Mouse (Mus musculus) liver, embryonic 16.5 days (tissue): Measurements from ENCODE around the gene Ncor2. TPM values are rescaled to one million over a fixed set of nuclear protein-coding genes. Genes with fewer than 3 reads are reported as not detected.

Experiments used
- ATAC-seq: fragments of 200-750 bp; cut with Nextera tagmentation; 2 replicates; pipeline ENCODE4 v1.8.0; 2017; ENCODE audit warnings: low read depth, mild to moderate bottlenecking, moderate number of reproducible peaks, moderate library complexity
- H3K27ac ChIP-seq: fragments of 300-500 bp; sonication (generic); 2 replicates; pipeline ENCODE4 v1.5.1; 2014; ENCODE audit warnings: mild to moderate bottlenecking, low read length
- H3K27me3 ChIP-seq: fragments of 300-500 bp; sonication (generic); 2 replicates; pipeline ENCODE4 v1.6.1; 2014; ENCODE audit warnings: low read depth, low read length, mixed read lengths; ENCODE audit not compliant: control insufficient read depth, insufficient read depth
- H3K36me3 ChIP-seq: fragments of 300-500 bp; sonication (generic); 2 replicates; pipeline ENCODE4 v1.6.1; 2014; ENCODE audit warnings: mild to moderate bottlenecking; ENCODE audit not compliant: control insufficient read depth, insufficient read depth
- H3K4me1 ChIP-seq: fragments of 300-500 bp; sonication (generic); 2 replicates; pipeline ENCODE4 v1.6.1; 2014; ENCODE audit warnings: low read depth, low read length, mixed read lengths; ENCODE audit not compliant: control insufficient read depth
- H3K4me2 ChIP-seq: fragments of 300-500 bp; sonication (generic); 2 replicates; pipeline ENCODE4 v1.6.1; 2014; ENCODE audit warnings: low read depth, low read length, mixed read lengths
- H3K4me3 ChIP-seq: fragments of 300-500 bp; sonication (generic); 2 replicates; pipeline ENCODE4 v1.5.1; 2014; ENCODE audit warnings: low read depth, mild to moderate bottlenecking, low read length
- H3K9ac ChIP-seq: fragments of 300-500 bp; sonication (generic); 2 replicates; pipeline ENCODE4 v1.6.1; 2014; ENCODE audit warnings: low read depth, low read length
- H3K9me3 ChIP-seq: fragments of 300-500 bp; sonication (generic); replicated peaks from 2 replicates; pipeline ENCODE4 v1.6.1; 2016; ENCODE audit warnings: low read length; ENCODE audit not compliant: control insufficient read depth
- WGBS: fragments of 180-500 bp; shearing (Covaris S2); extraction: QIAGEN DNeasy Blood & Tissue Kit; methylation state at CpG from one replicate; pipeline ENCODE4 v1.1.7; 2014; ENCODE audit not compliant: insufficient replicate concordance; 5-methylcytosine and 5-hydroxymethylcytosine counted together
- polyA plus RNA-seq: library from polyadenylated mRNA; unstranded; fragments of >200 nt; fragmentation: Nextera tagmentation; extraction: Ambion mirVana; gene quantifications from 2 replicates; pipeline ENCODE4 v1.2.1, GENCODE M21; 2015

The Ncor2 gene
- polyA plus RNA-seq, 1 experiment from 2014 or later = 4.2 TPM

DNA sequence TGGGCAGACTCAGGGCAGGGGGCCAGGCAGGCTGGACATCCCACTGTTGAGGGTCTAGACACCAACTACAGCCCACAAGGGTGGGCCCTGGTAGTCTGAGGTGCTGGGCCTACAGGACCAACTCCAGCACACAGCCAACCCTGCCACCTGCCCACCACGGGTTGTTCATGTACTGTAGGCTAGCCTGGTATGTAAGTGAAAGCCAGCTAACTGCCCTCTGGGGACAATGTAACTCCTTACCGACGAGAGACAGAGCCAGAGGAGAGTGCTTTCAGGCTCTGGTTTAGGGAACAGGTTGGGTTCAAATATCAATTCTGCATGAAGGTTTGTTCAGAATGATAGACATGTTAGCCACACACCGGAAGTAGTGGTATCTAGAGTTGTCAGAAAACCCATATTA, 98.7 kb downstream of the Ncor2 start:
- Histone ChIP-seq H3K36me3 (no peaks in the 10 kb centered on the region; the same call in 1 of the 2 replicates), H3K4me2 (no peak overlapping the region), H3K27me3 (no peaks in the 10 kb centered on the region), H3K4me1 (no peaks in the 10 kb centered on the region; the same call in 1 of the 2 replicates), H3K9ac (no peak overlapping the region), H3K4me3 (no peak overlapping the region), H3K27ac (no peak overlapping the region), H3K9me3 (no peaks in the 10 kb centered on the region)
- 82% methylated on average over 4 of the region's 4 CpGs for WGBS
- no peak for ATAC-seq

DNA sequence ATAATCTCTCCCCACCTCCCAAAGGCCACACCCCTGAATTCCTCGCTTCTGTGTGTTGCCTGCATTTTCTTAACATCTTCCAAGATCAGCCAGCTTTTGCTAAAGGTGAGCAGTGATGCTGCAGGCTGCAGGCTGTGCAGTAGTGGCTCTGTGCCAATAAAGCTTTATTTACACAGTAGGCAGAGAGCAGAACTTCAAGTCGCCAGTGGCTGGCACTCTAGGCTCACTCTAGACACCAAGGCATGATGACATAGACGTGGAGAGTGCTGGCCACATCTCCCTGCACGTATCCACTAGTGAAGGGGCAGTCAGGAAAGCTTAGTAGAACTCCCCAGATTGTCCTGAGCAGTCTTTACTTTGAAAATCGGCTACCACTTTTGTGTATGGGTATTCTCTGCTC, 100.8 kb downstream of the Ncor2 start:
- no peak overlapping the region for H3K4me3 ChIP-seq
- no peak for ATAC-seq
- no peaks in the 10 kb centered on the region for H3K9me3 ChIP-seq
- no peaks in the 10 kb centered on the region; the same call in 1 of the 2 replicates for H3K36me3 ChIP-seq
- no peak overlapping the region for H3K4me2 ChIP-seq
- WGBS = 68% methylated on average over 5 of the region's 5 CpGs
- H3K4me1 ChIP-seq = peaks cover 2% of the 10 kb centered on the region; the same call in 1 of the 2 replicates
- no peak overlapping the region for H3K9ac ChIP-seq
- H3K27me3 ChIP-seq = no peaks in the 10 kb centered on the region
- no peak overlapping the region for H3K27ac ChIP-seq

DNA sequence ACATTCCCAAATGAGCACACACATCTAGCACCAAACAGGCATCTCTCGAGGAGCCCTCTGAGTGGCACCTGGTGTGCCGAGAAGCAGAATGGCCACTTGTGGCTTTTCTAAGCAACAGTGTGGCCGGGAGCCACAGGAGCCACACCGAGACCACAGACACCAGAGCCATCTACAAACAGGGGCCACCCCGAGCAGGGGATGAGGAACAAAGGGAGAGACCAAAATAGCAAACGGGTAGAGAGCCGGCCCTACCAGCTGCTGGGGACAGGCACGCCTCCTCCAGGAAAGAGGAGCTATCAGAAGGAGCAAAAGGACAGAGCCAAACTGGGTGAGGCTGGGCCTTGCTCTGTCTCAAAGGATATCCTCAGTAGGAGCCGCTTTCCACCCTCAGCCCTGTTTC, 102.8 kb downstream of the Ncor2 start:
- H3K4me3 ChIP-seq = no peak overlapping the region
- no peaks in the 10 kb centered on the region for H3K9me3 ChIP-seq
- no peak for ATAC-seq
- H3K27ac ChIP-seq = no peak overlapping the region
- H3K4me1 ChIP-seq = peaks cover 8% of the 10 kb centered on the region
- H3K4me2 ChIP-seq = no peak overlapping the region
- WGBS = 40% methylated on average over 9 of the region's 9 CpGs
- H3K9ac ChIP-seq = no peak overlapping the region
- no peaks in the 10 kb centered on the region for H3K36me3 ChIP-seq
- no peaks in the 10 kb centered on the region for H3K27me3 ChIP-seq

DNA sequence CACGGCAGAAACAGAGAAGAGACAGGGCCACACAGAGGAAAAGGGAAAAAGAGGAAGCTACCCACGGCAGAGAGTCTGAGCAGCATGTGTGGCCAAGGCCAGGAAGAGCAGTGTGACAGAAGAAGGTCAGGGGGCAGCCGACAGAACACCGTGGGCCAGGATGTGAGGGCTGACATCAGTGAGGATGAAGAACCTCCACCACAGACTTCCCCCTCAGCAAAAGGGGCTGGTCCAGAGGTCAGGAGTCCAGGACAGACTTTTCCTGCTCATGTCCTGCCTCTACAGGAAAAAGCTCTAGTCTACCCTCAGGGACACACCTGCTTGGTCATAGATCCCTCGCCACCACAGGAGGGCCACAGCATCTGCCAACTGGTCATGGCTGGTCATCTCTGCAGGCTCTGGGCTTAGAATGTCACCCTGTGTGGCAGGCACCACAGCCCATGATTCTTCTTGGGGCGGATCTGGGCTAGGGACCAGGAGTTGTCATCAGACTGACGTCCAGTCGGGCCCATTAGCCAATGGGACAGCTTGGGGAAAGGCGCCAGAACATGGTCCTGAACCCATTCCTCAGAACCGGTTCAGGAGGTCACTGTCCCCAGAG, 104.3 kb downstream of the Ncor2 start:
- peaks cover 8% of the 10 kb centered on the region for H3K4me1 ChIP-seq
- no peaks in the 10 kb centered on the region for H3K36me3 ChIP-seq
- no peak overlapping the region for H3K4me3 ChIP-seq
- no peak overlapping the region for H3K27ac ChIP-seq
- H3K9ac ChIP-seq = no peak overlapping the region
- WGBS = 47% methylated on average over 10 of the region's 10 CpGs
- peak; percentile 43 for ATAC-seq
- no peaks in the 10 kb centered on the region for H3K9me3 ChIP-seq
- H3K4me2 ChIP-seq = no peak overlapping the region
- no peaks in the 10 kb centered on the region for H3K27me3 ChIP-seq

DNA sequence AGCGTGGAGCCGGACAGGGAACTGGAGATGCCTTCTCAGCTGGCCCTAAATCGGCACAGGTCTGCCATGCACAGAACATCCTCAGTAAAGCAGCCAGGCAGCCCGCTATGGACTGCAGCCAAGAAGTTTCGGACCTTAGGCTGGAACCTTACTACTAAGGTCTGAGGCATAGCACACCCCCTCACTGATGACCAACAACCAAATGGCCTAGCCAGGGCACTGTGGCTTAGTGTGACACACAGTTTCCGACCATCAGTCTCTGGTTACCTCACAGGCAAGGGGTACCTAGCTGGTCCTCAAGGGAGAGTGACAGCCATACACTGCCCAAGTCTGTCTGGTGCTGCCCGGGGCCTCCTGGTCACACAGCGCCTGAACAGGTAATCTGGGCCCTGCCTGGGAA, 105.1 kb downstream of the Ncor2 start:
- ATAC-seq = no peak
- peaks cover 8% of the 10 kb centered on the region for H3K4me1 ChIP-seq
- no peaks in the 10 kb centered on the region for H3K27me3 ChIP-seq
- H3K4me3 ChIP-seq = no peak overlapping the region
- H3K9me3 ChIP-seq = no peaks in the 10 kb centered on the region
- H3K9ac ChIP-seq = no peak overlapping the region
- no peak overlapping the region for H3K4me2 ChIP-seq
- 66% methylated on average over 8 of the region's 8 CpGs for WGBS
- H3K36me3 ChIP-seq = no peaks in the 10 kb centered on the region
- no peak overlapping the region for H3K27ac ChIP-seq

DNA sequence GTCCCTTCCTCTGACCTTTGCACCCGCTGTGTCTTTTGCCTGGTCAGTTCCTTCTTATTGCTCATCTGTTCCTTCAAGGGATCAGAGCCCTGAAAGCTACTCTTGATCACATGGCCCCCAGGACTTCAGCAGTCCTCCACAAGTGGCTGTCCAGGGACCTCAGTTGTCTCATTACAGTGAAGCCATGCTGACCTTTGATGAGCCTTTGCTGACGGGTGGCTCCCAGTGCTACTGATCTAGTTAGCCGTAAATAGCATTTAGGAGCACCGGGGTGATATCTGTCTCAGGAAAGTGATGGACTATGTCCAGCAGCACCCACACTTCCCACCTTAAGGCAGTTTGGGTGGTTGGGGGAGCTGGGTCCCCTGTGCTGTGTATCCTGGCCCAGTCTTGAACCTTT, 105.7 kb downstream of the Ncor2 start:
- Histone ChIP-seq H3K36me3 (no peaks in the 10 kb centered on the region), H3K9me3 (no peaks in the 10 kb centered on the region), H3K9ac (no peak overlapping the region), H3K27me3 (no peaks in the 10 kb centered on the region), H3K4me1 (peaks cover 8% of the 10 kb centered on the region), H3K4me2 (no peak overlapping the region), H3K27ac (no peak overlapping the region), H3K4me3 (no peak overlapping the region)
- 73% methylated on average over 4 of the region's 4 CpGs for WGBS
- no peak for ATAC-seq

DNA sequence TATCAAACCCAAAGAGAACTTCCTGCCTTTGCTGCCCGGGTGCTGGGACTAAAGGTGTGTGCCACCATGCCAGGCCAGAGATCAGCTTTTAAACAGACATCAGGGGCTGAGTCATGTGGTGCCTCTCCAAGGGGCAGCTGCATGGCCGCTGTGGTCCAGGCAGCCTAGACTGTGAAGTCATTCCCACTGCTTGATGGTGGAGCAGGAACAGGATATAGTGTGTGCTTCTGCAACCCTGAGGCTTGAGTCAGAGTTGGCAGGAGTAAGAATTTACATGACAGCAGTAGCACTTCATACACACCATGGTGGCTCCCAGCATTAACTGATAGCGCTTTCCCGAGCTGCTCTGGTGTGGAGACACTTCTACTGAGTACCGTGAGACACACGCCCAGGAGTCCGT, 106.6 kb downstream of the Ncor2 start:
- H3K4me3 ChIP-seq = no peak overlapping the region
- H3K4me1 ChIP-seq = peaks cover 8% of the 10 kb centered on the region
- no peak for ATAC-seq
- H3K36me3 ChIP-seq = no peaks in the 10 kb centered on the region
- H3K27me3 ChIP-seq = no peaks in the 10 kb centered on the region
- 55% methylated on average over 7 of the region's 7 CpGs for WGBS
- no peak overlapping the region for H3K27ac ChIP-seq
- H3K9me3 ChIP-seq = no peaks in the 10 kb centered on the region
- no peak overlapping the region for H3K4me2 ChIP-seq
- no peak overlapping the region for H3K9ac ChIP-seq

DNA sequence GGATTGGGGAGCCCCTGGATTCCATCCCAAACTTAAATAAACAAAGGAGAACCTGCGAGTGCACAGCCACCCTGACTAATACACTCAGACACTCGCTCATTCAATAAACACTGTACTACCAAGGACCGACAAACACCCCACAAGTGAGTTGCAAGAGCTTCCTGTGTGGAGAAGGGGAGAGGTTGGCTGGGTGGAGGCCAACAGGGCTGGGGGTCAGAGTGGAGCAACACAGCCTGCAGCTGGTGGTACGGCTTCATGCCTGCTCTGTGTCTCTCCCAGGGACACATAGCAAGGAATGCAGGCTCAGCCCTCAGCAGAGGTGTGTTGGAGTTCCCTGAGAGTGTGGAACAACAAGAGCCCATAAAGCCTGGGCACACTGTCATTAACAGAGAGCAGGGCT, 107.1 kb downstream of the Ncor2 start:
- Histone ChIP-seq H3K27me3 (no peaks in the 10 kb centered on the region), H3K4me2 (no peak overlapping the region), H3K4me3 (no peak overlapping the region), H3K9me3 (no peaks in the 10 kb centered on the region), H3K9ac (no peak overlapping the region), H3K36me3 (no peaks in the 10 kb centered on the region), H3K27ac (no peak overlapping the region), H3K4me1 (peaks cover 8% of the 10 kb centered on the region)
- WGBS = 43% methylated on average over 4 of the region's 4 CpGs
- ATAC-seq = no peak

DNA sequence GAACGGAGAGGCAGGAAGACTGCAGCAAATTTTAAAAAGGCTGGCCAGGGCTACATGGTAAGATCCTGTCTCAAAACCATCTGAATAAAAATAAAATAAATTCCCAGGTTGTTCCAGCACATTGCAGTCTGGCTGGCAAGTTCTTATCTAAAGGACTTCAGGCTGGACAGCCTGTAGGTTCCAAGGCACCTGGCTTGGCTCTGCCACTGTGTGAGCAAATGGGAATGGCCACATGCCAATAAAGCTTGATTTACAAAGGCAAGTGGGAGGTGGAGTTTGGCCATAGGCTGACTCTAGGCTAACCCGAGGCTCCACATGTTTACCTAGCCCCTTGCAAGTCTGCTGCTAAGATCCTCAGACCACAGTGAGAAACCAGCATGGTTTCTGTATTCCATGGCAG, 108.6 kb downstream of the Ncor2 start:
- 49% methylated on average over 2 of the region's 2 CpGs for WGBS

More for the DNA sequence above, 108.6 kb downstream of the Ncor2 start:
- Histone ChIP-seq H3K9ac (no peak overlapping the region), H3K4me1 (peaks cover 8% of the 10 kb centered on the region), H3K27me3 (no peaks in the 10 kb centered on the region), H3K4me3 (no peak overlapping the region), H3K27ac (no peak overlapping the region), H3K9me3 (no peaks in the 10 kb centered on the region), H3K36me3 (no peaks in the 10 kb centered on the region; the same call in 1 of the 2 replicates), H3K4me2 (no peak overlapping the region)
- ATAC-seq = no peak
